Mouse (Mus musculus) heart, postnatal 0 days (tissue): ENCODE data around the gene Traf1.

Experiments used
- CTCF ChIP-seq: IDR thresholded peaks from 2 replicates; pipeline ENCODE4 v1.5.1; 2016; ENCODE audit warnings: antibody characterized with exemption, control low read depth, low read depth
- EP300 ChIP-seq: IDR thresholded peaks from 2 replicates; pipeline ENCODE4 v1.6.1; 2016; ENCODE audit warnings: antibody characterized with exemption, low read depth

DNA sequence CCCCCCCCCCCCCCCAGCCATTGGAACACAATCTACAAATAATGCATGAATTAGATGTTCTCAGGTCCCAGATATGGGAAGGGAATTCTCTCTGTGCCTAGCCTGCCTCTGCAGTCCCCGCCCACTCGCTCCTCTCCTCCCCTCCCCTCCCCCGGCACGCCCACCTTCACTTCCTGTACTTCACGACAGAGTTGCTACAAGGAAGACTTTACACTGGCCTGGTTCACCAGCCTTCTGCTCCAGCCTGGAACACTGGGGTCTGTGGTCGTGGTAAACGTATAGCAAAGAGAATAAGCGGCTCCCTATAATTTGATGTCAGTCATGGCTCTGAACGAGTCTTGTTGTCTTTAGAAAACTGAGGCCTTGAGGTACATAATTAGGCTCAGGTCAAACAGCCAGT is 3.7 kb upstream of the Traf1 start:
- TF ChIP-seq CTCF: no peak
- TF ChIP-seq EP300: no peak
